Mouse (Mus musculus) spleen, adult 18-20 months (tissue): ENCODE results near the gene Gabrg3.
"Not testable (repeated sequence)": the region's sequence is repeated elsewhere in the genome, so short reads cannot be mapped to it uniquely, and the experiment has no call there.

Experiments
- DNase-seq, 2 experiments: peaks; one replicate each; pipeline ENCODE4 v3.0.0; 2022; ENCODE audit warnings: mixed read lengths in 2 of 2

The Gabrg3 gene

GRCm38 (mm10) chr7:57307337-57307736 lies 79.7 kb downstream of the Gabrg3 start:
- DNase-seq = no peak

- no peak for DNase-seq
Measured at GRCm38 (mm10) chr7:57296639-57297038, 90.3 kb downstream of the Gabrg3 start.

- DNase-seq = no peak
Measured at GRCm38 (mm10) chr7:57294127-57294526, 92.9 kb downstream of the Gabrg3 start.

GRCm38 (mm10) chr7:57293564-57293963 lies 93.4 kb downstream of the Gabrg3 start:
- no peak for DNase-seq

GRCm38 (mm10) chr7:57283186-57283585 lies 103.8 kb downstream of the Gabrg3 start:
- no peak for DNase-seq

GRCm38 (mm10) chr7:57278841-57279240 lies 108.1 kb downstream of the Gabrg3 start:
- DNase-seq = no peak

GRCm38 (mm10) chr7:57260201-57260600 lies 126.8 kb downstream of the Gabrg3 start:
- no peak for DNase-seq

- no peak for DNase-seq
Measured at GRCm38 (mm10) chr7:57258893-57259574, 128.0 kb downstream of the Gabrg3 start.

GRCm38 (mm10) chr7:57243981-57244380 lies 143.0 kb downstream of the Gabrg3 start:
- DNase-seq = no peak

- DNase-seq = no peak
Measured at GRCm38 (mm10) chr7:57214119-57214518, 172.9 kb downstream of the Gabrg3 start.

- DNase-seq = no peak
Measured at GRCm38 (mm10) chr7:57186015-57186414, 201.0 kb downstream of the Gabrg3 start.

- not testable (repeated sequence) for DNase-seq
Measured at GRCm38 (mm10) chr7:57175891-57176545, 211.0 kb downstream of the Gabrg3 start.

GRCm38 (mm10) chr7:57166931-57167330 lies 220.1 kb downstream of the Gabrg3 start:
- no peak for DNase-seq

- no peak for DNase-seq
Measured at GRCm38 (mm10) chr7:57158211-57158610, 228.8 kb downstream of the Gabrg3 start.

- no peak for DNase-seq
Measured at GRCm38 (mm10) chr7:57153743-57154142, 233.2 kb downstream of the Gabrg3 start.

- no peak for DNase-seq
Measured at GRCm38 (mm10) chr7:57150768-57151167, 236.2 kb downstream of the Gabrg3 start.

GRCm38 (mm10) chr7:57138072-57138704 lies 248.8 kb downstream of the Gabrg3 start:
- no peak for DNase-seq

GRCm38 (mm10) chr7:57133009-57133408 lies 254.0 kb downstream of the Gabrg3 start:
- DNase-seq = no peak

- no peak for DNase-seq
Measured at GRCm38 (mm10) chr7:57132471-57132870, 254.5 kb downstream of the Gabrg3 start.

- DNase-seq = no peak
Measured at GRCm38 (mm10) chr7:57100065-57100464, 286.9 kb downstream of the Gabrg3 start.

GRCm38 (mm10) chr7:57082071-57082470 lies 304.9 kb downstream of the Gabrg3 start:
- DNase-seq = no peak

- no peak for DNase-seq
Measured at GRCm38 (mm10) chr7:57071435-57072160, 315.4 kb downstream of the Gabrg3 start.

GRCm38 (mm10) chr7:57065398-57065797 lies 321.6 kb downstream of the Gabrg3 start:
- no peak for DNase-seq
